ENCODE assay signal across 8 mouse cellular contexts in the genomic region with DNA sequence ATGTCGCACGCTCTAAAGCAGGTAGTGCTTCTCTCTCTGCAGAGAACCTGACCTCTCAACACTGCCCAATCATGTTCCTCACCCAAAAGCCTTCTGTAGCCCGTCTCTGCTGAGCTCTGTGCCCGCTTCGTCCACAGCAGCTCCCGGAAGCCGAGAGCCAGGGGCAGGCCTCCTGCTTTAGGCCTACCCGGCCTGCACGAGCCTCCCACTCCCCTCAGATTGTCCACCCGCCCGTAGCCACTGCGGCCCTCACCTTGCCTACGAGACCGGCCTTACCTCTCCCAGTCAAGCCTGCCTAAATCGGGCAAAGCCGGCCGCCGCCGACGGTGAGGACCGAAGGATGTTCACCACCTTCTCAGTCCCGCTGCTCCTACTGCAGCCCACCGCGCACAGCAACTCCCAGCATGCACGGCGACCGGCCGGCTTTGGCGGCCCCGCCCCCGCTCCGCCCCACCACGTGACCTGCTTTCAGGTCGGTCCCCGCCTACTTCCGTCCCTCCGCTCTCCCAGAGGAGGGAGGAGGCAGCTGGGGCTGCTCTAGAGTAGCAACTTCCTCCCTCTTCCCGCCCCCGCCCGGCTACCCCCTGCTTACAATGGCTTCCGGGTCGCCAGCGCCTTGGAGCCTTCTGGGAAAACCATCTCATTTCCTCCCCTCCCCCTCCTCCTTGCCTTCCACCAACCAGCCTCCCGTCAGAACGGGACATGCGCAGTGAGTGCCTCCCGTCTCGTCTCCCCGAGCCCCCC. TPM values are rescaled to one million over a fixed set of nuclear protein-coding genes. Genes with fewer than 3 reads are reported as not detected.
A peak's percentile ranks its signal among the peaks of the same experiment; 100 is the strongest.
DNase-seq lines count a peak whose midpoint lies in the region; ATAC-seq and TF ChIP-seq lines count a peak whose summit lies in the region.

TSS of gene Mbd5 (plus strand) at position 668 of the 744 bp plus-strand sequence.

- TF ChIP-seq CTCF in MEL (IDR thresholded peaks at IDR 0.05 in 2 of 3, conservative IDR thresholded peaks at IDR 0.05 in 1 of 3; ENCODE audit: control insufficient read depth in 1 of 3, insufficient read depth in 1 of 3, low read depth in 2 of 3, low read length in 3 of 3, poor library complexity in 1 of 3, severe bottlenecking in 1 of 3): no peak
- no peak for TF ChIP-seq CTCF in cerebellum, adult 2 months (IDR thresholded peaks at IDR 0.05; ENCODE audit: borderline replicate concordance, insufficient read depth, low read depth, low read length)
- no peak for TF ChIP-seq CTCF in forebrain, postnatal 0 days (IDR thresholded peaks at IDR 0.05; ENCODE audit: low read depth)

- H3K36me3 ChIP-seq in MEL (ENCODE audit: control insufficient read depth in 1 of 2, insufficient read depth in 2 of 2, low read length in 2 of 2): peaks cover 9 to 41% of the 10 kb centered on the region in 2 experiments
- no peaks in the 10 kb centered on the region for H3K36me3 ChIP-seq in forebrain, postnatal 0 days (ENCODE audit: insufficient read depth)
- no peaks in the 10 kb centered on the region for H3K36me3 ChIP-seq in lung, embryonic 15.5 days

- peak within 1 kb of the TSS; percentile 88 to 98 for H3K4me3 ChIP-seq in MEL (ENCODE audit: control insufficient read depth in 1 of 2, insufficient read depth in 1 of 2, low read depth in 2 of 2, low read length in 2 of 2)
- H3K4me3 ChIP-seq in cerebellum, adult 2 months (replicated peaks; ENCODE audit: insufficient read depth, low read depth, low read length): peak within 1 kb of the TSS; percentile 90
- H3K4me3 ChIP-seq in forebrain, postnatal 0 days (ENCODE audit: low read depth, low read length): peak within 1 kb of the TSS; percentile 91
- H3K4me3 ChIP-seq in lung, embryonic 15.5 days: peak within 1 kb of the TSS; percentile 96

- H3K9me3 ChIP-seq in MEL (replicated peaks; ENCODE audit: insufficient read depth, low read length): no peaks in the 10 kb centered on the region
- H3K9me3 ChIP-seq in forebrain, postnatal 0 days (ENCODE audit: low read length): no peaks in the 10 kb centered on the region
- no peaks in the 10 kb centered on the region for H3K9me3 ChIP-seq in lung, embryonic 15.5 days

- peak; percentile 98 for ATAC-seq in forebrain, postnatal 0 days
- peak; percentile 100 for ATAC-seq in lung, embryonic 15.5 days (ENCODE audit: borderline replicate concordance, extremely low read depth, low FRiP score, low TSS enrichment)

- 1% methylated on average over 49 of the region's 49 CpGs for WGBS in cerebellum, adult 2 months
- 1% methylated on average over 43 of the region's 49 CpGs for WGBS in forebrain, postnatal 0 days
- WGBS in lung, embryonic 15.5 days: 0% methylated on average over 38 of the region's 49 CpGs

- peak within 1 kb of the TSS; percentile 62 for H3K4me2 ChIP-seq in forebrain, postnatal 0 days (ENCODE audit: low read depth)
- peak within 1 kb of the TSS; percentile 65 for H3K4me2 ChIP-seq in lung, embryonic 15.5 days

- DNase-seq in MEL (ENCODE audit: low read depth, low spot score): peak; percentile 99
- peak; percentile 96 to 99 for DNase-seq in cerebellum, adult 2 months
- peak; percentile 99 for DNase-seq in forebrain, postnatal 0 days
- DNase-seq in heart, postnatal 4 days: peak; percentile 99
- DNase-seq in layer of hippocampus, adult 8-10 months (ENCODE audit: low spot score in 2 of 2): peak; percentile 97 to 99
- DNase-seq in ovary, adult 18-20 months (ENCODE audit: low spot score): peak; percentile 99
- DNase-seq in thymus, postnatal 0 days (ENCODE audit: low spot score): peak; percentile 99

- peak; percentile 81 to 97 for TF ChIP-seq POLR2A in MEL (IDR thresholded peaks at IDR 0.05; ENCODE audit: control insufficient read depth in 1 of 2, insufficient read depth in 1 of 2, low read depth in 1 of 2, low read length in 2 of 2, poor library complexity in 1 of 2)
- TF ChIP-seq POLR2A in cerebellum, adult 2 months (IDR thresholded peaks at IDR 0.05; ENCODE audit: borderline replicate concordance, insufficient read depth, low read length): peak; percentile 90

- peak within 1 kb of the TSS; percentile 90 for H3K27ac ChIP-seq in MEL (ENCODE audit: control insufficient read depth, low read depth, low read length)
- peak within 1 kb of the TSS; percentile 98 for H3K27ac ChIP-seq in cerebellum, adult 2 months (ENCODE audit: insufficient read depth, low read length)
- peak within 1 kb of the TSS; percentile 97 for H3K27ac ChIP-seq in forebrain, postnatal 0 days (ENCODE audit: low read depth, low read length)
- H3K27ac ChIP-seq in lung, embryonic 15.5 days: peak within 1 kb of the TSS; percentile 98

- TF ChIP-seq EP300 in MEL (IDR thresholded peaks at IDR 0.05; ENCODE audit: low read depth in 1 of 2, low read length in 2 of 2): no peak

- H3K9ac ChIP-seq in MEL (ENCODE audit: control insufficient read depth, low read depth, low read length, poor library complexity, severe bottlenecking): peak within 1 kb of the TSS; percentile 97
- peak within 1 kb of the TSS; percentile 96 for H3K9ac ChIP-seq in forebrain, postnatal 0 days
- peak within 1 kb of the TSS; percentile 98 for H3K9ac ChIP-seq in lung, embryonic 15.5 days

- H3K27me3 ChIP-seq in MEL (ENCODE audit: control insufficient read depth in 1 of 2, insufficient read depth in 2 of 2, low read length in 2 of 2): no peaks in the 10 kb centered on the region
- no peaks in the 10 kb centered on the region for H3K27me3 ChIP-seq in cerebellum, adult 2 months (ENCODE audit: control insufficient read depth, insufficient read depth, low read length)
- H3K27me3 ChIP-seq in forebrain, postnatal 0 days (ENCODE audit: insufficient read depth, low read length): no peaks in the 10 kb centered on the region
- no peaks in the 10 kb centered on the region for H3K27me3 ChIP-seq in lung, embryonic 15.5 days

- no peak for TF ChIP-seq RAD21 in MEL (IDR thresholded peaks at IDR 0.05; ENCODE audit: low read depth, low read length)

- H3K4me1 ChIP-seq in MEL (ENCODE audit: control insufficient read depth in 1 of 2, insufficient read depth in 2 of 2, low read length in 2 of 2): peaks cover 0 to 14% of the 10 kb centered on the region in 2 experiments; a peak in 3 of 4 replicates
- H3K4me1 ChIP-seq in cerebellum, adult 2 months (ENCODE audit: control insufficient read depth, insufficient read depth, low read length): no peaks in the 10 kb centered on the region
- peaks cover 13% of the 10 kb centered on the region; the same call in 1 of the 2 replicates for H3K4me1 ChIP-seq in forebrain, postnatal 0 days (ENCODE audit: insufficient read depth)
- H3K4me1 ChIP-seq in lung, embryonic 15.5 days: peaks cover 4% of the 10 kb centered on the region

- H3K79me2 ChIP-seq in MEL (ENCODE audit: control insufficient read depth, insufficient read depth, low read length, poor library complexity): peaks cover 45% of the 10 kb centered on the region

TF ChIP-seq in MEL, 35 proteins besides CTCF, POLR2A, EP300 and RAD21 (continues in another document):
- TF ChIP-seq MXI1 (IDR thresholded peaks at IDR 0.05; ENCODE audit: low read depth, low read length): no peak; the same call in 1 of the 2 replicates
- TF ChIP-seq MAX (IDR thresholded peaks at IDR 0.05; ENCODE audit: low read length): peak; percentile 93
- peak; percentile 90 for TF ChIP-seq ELF1 (IDR thresholded peaks at IDR 0.05; ENCODE audit: low read depth, low read length)
- TF ChIP-seq POLR2AphosphoS5 (IDR thresholded peaks at IDR 0.05; ENCODE audit: borderline replicate concordance, low read depth, low read length): peak; percentile 67; the same call in 1 of the 2 replicates
- TF ChIP-seq KAT2A (conservative IDR thresholded peaks at IDR 0.05; ENCODE audit: low read depth, low read length): peak; percentile 73; the same call in 1 of the 2 replicates
- TF ChIP-seq NELFE (IDR thresholded peaks at IDR 0.05; ENCODE audit: low read depth, low read length): peak; percentile 90
- TF ChIP-seq E2F4 (IDR thresholded peaks at IDR 0.05; ENCODE audit: borderline replicate concordance, low read depth, low read length): no peak
- no peak for TF ChIP-seq CHD1 (IDR thresholded peaks at IDR 0.05; ENCODE audit: low read depth, low read length)
- no peak for TF ChIP-seq BHLHE40 (IDR thresholded peaks at IDR 0.05; ENCODE audit: borderline replicate concordance, low read depth, low read length)
- no peak; the same call in none of the 2 replicates for TF ChIP-seq SIN3A (IDR thresholded peaks at IDR 0.05; ENCODE audit: low read length)
- TF ChIP-seq SMC3 (IDR thresholded peaks at IDR 0.05; ENCODE audit: low read depth, low read length): peak; percentile 2; the same call in 1 of the 2 replicates
- TF ChIP-seq ZC3H11A (IDR thresholded peaks at IDR 0.05; ENCODE audit: low read depth, low read length): no peak
- peak; percentile 99 for TF ChIP-seq MAZ (IDR thresholded peaks at IDR 0.05; ENCODE audit: low read depth, low read length)
- TF ChIP-seq ZKSCAN1 (IDR thresholded peaks at IDR 0.05; ENCODE audit: low read depth, low read length): no peak
- TF ChIP-seq CHD2 (IDR thresholded peaks at IDR 0.05; ENCODE audit: low read length): peak; percentile 79
- TF ChIP-seq TCF12 (IDR thresholded peaks at IDR 0.05; ENCODE audit: low read depth, low read length): peak; percentile 60
- peak; percentile 61; the same call in 1 of the 2 replicates for TF ChIP-seq ETS1 (IDR thresholded peaks at IDR 0.05; ENCODE audit: low read depth, low read length)
- TF ChIP-seq HCFC1 (IDR thresholded peaks at IDR 0.05; ENCODE audit: low read depth, low read length): peak; percentile 92
- TF ChIP-seq USF2 (IDR thresholded peaks at IDR 0.05; ENCODE audit: borderline replicate concordance in 1 of 2, insufficient read depth in 1 of 2, low read depth in 1 of 2, low read length in 2 of 2): peak; percentile 64 to 85
- peak; percentile 77 for TF ChIP-seq NRF1 (IDR thresholded peaks at IDR 0.05; ENCODE audit: insufficient read depth, low read depth, low read length, poor library complexity, severe bottlenecking)
- no peak for TF ChIP-seq MAFK (IDR thresholded peaks at IDR 0.05; ENCODE audit: borderline replicate concordance, low read depth, low read length)
- TF ChIP-seq USF1 (IDR thresholded peaks at IDR 0.05; ENCODE audit: low read depth, low read length): peak; percentile 99

RNA-seq across cellular contexts. Expression of gene Mbd5, which starts in this region (rescaled TPM):
- 4.1 and 4.4 TPM in 2 replicates for total RNA-seq in MEL (2012; rRNA removed)
- polyA plus RNA-seq in MEL (2012; ENCODE audit: insufficient read depth in 1 of 2, insufficient read length in 2 of 2, low read depth in 1 of 2, low replicate concordance in 2 of 2, missing spikeins in 1 of 2): 1 to 10 TPM in 1 of 2 experiments, not detected in 1; 8.7 TPM
- 29.3 and 32.7 TPM in 2 replicates for polyA plus RNA-seq in cerebellum, adult 2 months (2012; rRNA removed)
- total RNA-seq in forebrain, postnatal 0 days (2014; rRNA removed): 22.6 and 35.6 TPM in 2 replicates
- 18.1 and 23.1 TPM in 2 replicates for polyA plus RNA-seq in forebrain, postnatal 0 days (2015; fragmentation: Nextera tagmentation; extraction: Ambion mirVana)
- total RNA-seq in heart, postnatal 4 days (2021): 10 to 100 TPM; 37.8 to 41.4 TPM
- 100 to 1,000 TPM; 111 to 156 (median 133) TPM for total RNA-seq in layer of hippocampus, adult 8-10 months (2022)
- 21.3 and 21.9 TPM in 2 replicates for polyA plus RNA-seq in lung, embryonic 15.5 days (2015; fragmentation: Nextera tagmentation; extraction: Ambion mirVana)
- polyA plus RNA-seq in thymus, postnatal 0 days (2015; fragmentation: Nextera tagmentation; extraction: Ambion mirVana): 14.3 and 18.8 TPM in 2 replicates

Comparison
In these comparisons a context has a peak if more than half of its experiments do, and no peak if none do; other contexts are left out.
1. Peak in every context shown above with its lines: DNase-seq, ATAC-seq, H3K4me3 ChIP-seq and H3K27ac ChIP-seq.